Mouse (Mus musculus): ENCODE measurements around the gene Csf2rb2. TPM values are rescaled to one million over a fixed set of nuclear protein-coding genes. Genes with fewer than 3 reads are reported as not detected.
A peak's percentile ranks its signal among the peaks of the same experiment; 100 is the strongest.
"Not testable (repeated sequence)": the region's sequence is repeated elsewhere in the genome, so short reads cannot be mapped to it uniquely, and the experiment has no call there.

Gene Csf2rb2
- polyA plus RNA-seq, 1 experiment from 2014 or later = 0.18 TPM

- Histone ChIP-seq H3K36me3 (ENCODE audit: control insufficient read depth, insufficient read depth, low read length) (no peaks in the 10 kb centered on the region), H3K27ac (replicated peaks in 1 of 2; ENCODE audit: control insufficient read depth in 1 of 2, insufficient read depth in 1 of 2, low read depth in 2 of 2, low read length in 2 of 2) (no peak overlapping the region), H3K9ac (ENCODE audit: low read length) (no peak overlapping the region), H3K27me3 (ENCODE audit: control insufficient read depth, insufficient read depth, low read length) (no peaks in the 10 kb centered on the region), H3K9me3 (ENCODE audit: control insufficient read depth, low read length) (no peaks in the 10 kb centered on the region), H3K4me3 (ENCODE audit: control insufficient read depth in 1 of 2, insufficient read depth in 1 of 2, low read depth in 1 of 2, low read length in 2 of 2) (no peak overlapping the region), H3K4me2 (ENCODE audit: low read length) (no peak overlapping the region), H3K4me1 (ENCODE audit: control insufficient read depth in 2 of 2, insufficient read depth in 2 of 2, low read length in 2 of 2) (no peaks in the 10 kb centered on the region)
- no peak for ATAC-seq (ENCODE audit: insufficient number of reproducible peaks, insufficient read depth, low FRiP score, low read depth)
- WGBS = 85% methylated on average over 10 of the region's 10 CpGs
Observed at GRCm38 (mm10) chr15:78326747-78327146, 21.2 kb upstream of the Csf2rb2 start.

GRCm38 (mm10) chr15:78325671-78326339 is 20.3 kb upstream of the Csf2rb2 start, which contains the start of gene Csf2rb:
Csf2rb (plus strand) TSS chr15:78325752.
- no peak within 1 kb of the TSS for H3K9ac ChIP-seq (ENCODE audit: low read length)
- no peaks in the 10 kb centered on the region for H3K9me3 ChIP-seq (ENCODE audit: control insufficient read depth, low read length)
- WGBS = 59% methylated on average over 11 of the region's 11 CpGs
- no peak within 1 kb of the TSS for H3K4me3 ChIP-seq (ENCODE audit: control insufficient read depth in 1 of 2, insufficient read depth in 1 of 2, low read depth in 1 of 2, low read length in 2 of 2)
- H3K27me3 ChIP-seq (ENCODE audit: control insufficient read depth, insufficient read depth, low read length) = no peaks in the 10 kb centered on the region
- H3K4me1 ChIP-seq (ENCODE audit: control insufficient read depth in 2 of 2, insufficient read depth in 2 of 2, low read length in 2 of 2) = no peaks in the 10 kb centered on the region
- H3K4me2 ChIP-seq (ENCODE audit: low read length) = no peak within 1 kb of the TSS
- no peaks in the 10 kb centered on the region for H3K36me3 ChIP-seq (ENCODE audit: control insufficient read depth, insufficient read depth, low read length)
- ATAC-seq (ENCODE audit: insufficient number of reproducible peaks, insufficient read depth, low FRiP score, low read depth) = no peak
- H3K27ac ChIP-seq (replicated peaks in 1 of 2; ENCODE audit: control insufficient read depth in 1 of 2, insufficient read depth in 1 of 2, low read depth in 2 of 2, low read length in 2 of 2) = no peak within 1 kb of the TSS

- Histone ChIP-seq H3K4me1 (ENCODE audit: control insufficient read depth in 2 of 2, insufficient read depth in 2 of 2, low read length in 2 of 2) (no peaks in the 10 kb centered on the region), H3K9ac (ENCODE audit: low read length) (no peak overlapping the region), H3K27ac (replicated peaks in 1 of 2; ENCODE audit: control insufficient read depth in 1 of 2, insufficient read depth in 1 of 2, low read depth in 2 of 2, low read length in 2 of 2) (no peak overlapping the region), H3K27me3 (ENCODE audit: control insufficient read depth, insufficient read depth, low read length) (no peaks in the 10 kb centered on the region), H3K9me3 (ENCODE audit: control insufficient read depth, low read length) (no peaks in the 10 kb centered on the region), H3K36me3 (ENCODE audit: control insufficient read depth, insufficient read depth, low read length) (no peaks in the 10 kb centered on the region), H3K4me2 (ENCODE audit: low read length) (no peak overlapping the region), H3K4me3 (ENCODE audit: control insufficient read depth in 1 of 2, insufficient read depth in 1 of 2, low read depth in 1 of 2, low read length in 2 of 2) (no peak overlapping the region)
- no peak for ATAC-seq (ENCODE audit: insufficient number of reproducible peaks, insufficient read depth, low FRiP score, low read depth)
- WGBS = 63% methylated on average over 2 of the region's 2 CpGs
Observed at GRCm38 (mm10) chr15:78324294-78324693, 18.8 kb upstream of the Csf2rb2 start.

GRCm38 (mm10) chr15:78323366-78323765 is 17.8 kb upstream of the Csf2rb2 start:
- Histone ChIP-seq H3K9me3 (ENCODE audit: control insufficient read depth, low read length) (no peaks in the 10 kb centered on the region), H3K4me2 (ENCODE audit: low read length) (no peak overlapping the region), H3K27me3 (ENCODE audit: control insufficient read depth, insufficient read depth, low read length) (no peaks in the 10 kb centered on the region), H3K9ac (ENCODE audit: low read length) (no peak overlapping the region), H3K36me3 (ENCODE audit: control insufficient read depth, insufficient read depth, low read length) (no peaks in the 10 kb centered on the region), H3K4me1 (ENCODE audit: control insufficient read depth in 2 of 2, insufficient read depth in 2 of 2, low read length in 2 of 2) (no peaks in the 10 kb centered on the region), H3K27ac (replicated peaks in 1 of 2; ENCODE audit: control insufficient read depth in 1 of 2, insufficient read depth in 1 of 2, low read depth in 2 of 2, low read length in 2 of 2) (no peak overlapping the region), H3K4me3 (ENCODE audit: control insufficient read depth in 1 of 2, insufficient read depth in 1 of 2, low read depth in 1 of 2, low read length in 2 of 2) (no peak overlapping the region)
- no peak for ATAC-seq (ENCODE audit: insufficient number of reproducible peaks, insufficient read depth, low FRiP score, low read depth)
- WGBS = 62% methylated on average over 1 of the region's 1 CpGs

- Histone ChIP-seq H3K27ac (replicated peaks in 1 of 2; ENCODE audit: control insufficient read depth in 1 of 2, insufficient read depth in 1 of 2, low read depth in 2 of 2, low read length in 2 of 2) (no peak overlapping the region), H3K36me3 (ENCODE audit: control insufficient read depth, insufficient read depth, low read length) (no peaks in the 10 kb centered on the region), H3K4me3 (ENCODE audit: control insufficient read depth in 1 of 2, insufficient read depth in 1 of 2, low read depth in 1 of 2, low read length in 2 of 2) (no peak overlapping the region), H3K4me1 (ENCODE audit: control insufficient read depth in 2 of 2, insufficient read depth in 2 of 2, low read length in 2 of 2) (no peaks in the 10 kb centered on the region), H3K9me3 (ENCODE audit: control insufficient read depth, low read length) (no peaks in the 10 kb centered on the region), H3K4me2 (ENCODE audit: low read length) (no peak overlapping the region), H3K9ac (ENCODE audit: low read length) (no peak overlapping the region), H3K27me3 (ENCODE audit: control insufficient read depth, insufficient read depth, low read length) (no peaks in the 10 kb centered on the region)
- peak; percentile 73; the same call in 1 of the 2 replicates for ATAC-seq (ENCODE audit: insufficient number of reproducible peaks, insufficient read depth, low FRiP score, low read depth)
- whole genome bisulfite sequencing = 10% methylated on average over 5 of the region's 5 CpGs
Observed at GRCm38 (mm10) chr15:78320825-78321496, 15.4 kb upstream of the Csf2rb2 start.

GRCm38 (mm10) chr15:78318338-78319171 is 13.0 kb upstream of the Csf2rb2 start:
- ATAC-seq (ENCODE audit: insufficient number of reproducible peaks, insufficient read depth, low FRiP score, low read depth); H3K4me3 ChIP-seq (ENCODE audit: control insufficient read depth in 1 of 2, insufficient read depth in 1 of 2, low read depth in 1 of 2, low read length in 2 of 2); H3K4me1 ChIP-seq (ENCODE audit: control insufficient read depth in 2 of 2, insufficient read depth in 2 of 2, low read length in 2 of 2); H3K27me3 ChIP-seq (ENCODE audit: control insufficient read depth, insufficient read depth, low read length); H3K27ac ChIP-seq (replicated peaks in 1 of 2; ENCODE audit: control insufficient read depth in 1 of 2, insufficient read depth in 1 of 2, low read depth in 2 of 2, low read length in 2 of 2); H3K36me3 ChIP-seq (ENCODE audit: control insufficient read depth, insufficient read depth, low read length); H3K9me3 ChIP-seq (ENCODE audit: control insufficient read depth, low read length); H3K9ac ChIP-seq (ENCODE audit: low read length); H3K4me2 ChIP-seq (ENCODE audit: low read length): not testable (repeated sequence)
- WGBS = 57% methylated on average over 2 of the region's 2 CpGs

- H3K9me3 ChIP-seq (ENCODE audit: control insufficient read depth, low read length); H3K36me3 ChIP-seq (ENCODE audit: control insufficient read depth, insufficient read depth, low read length); H3K4me2 ChIP-seq (ENCODE audit: low read length); H3K4me3 ChIP-seq (ENCODE audit: control insufficient read depth in 1 of 2, insufficient read depth in 1 of 2, low read depth in 1 of 2, low read length in 2 of 2); H3K27ac ChIP-seq (replicated peaks in 1 of 2; ENCODE audit: control insufficient read depth in 1 of 2, insufficient read depth in 1 of 2, low read depth in 2 of 2, low read length in 2 of 2); H3K4me1 ChIP-seq (ENCODE audit: control insufficient read depth in 2 of 2, insufficient read depth in 2 of 2, low read length in 2 of 2); ATAC-seq (ENCODE audit: insufficient number of reproducible peaks, insufficient read depth, low FRiP score, low read depth); H3K27me3 ChIP-seq (ENCODE audit: control insufficient read depth, insufficient read depth, low read length); H3K9ac ChIP-seq (ENCODE audit: low read length): not testable (repeated sequence)
- 74% methylated on average over 5 of the region's 5 CpGs for WGBS
Observed at GRCm38 (mm10) chr15:78313659-78314058, 8.1 kb upstream of the Csf2rb2 start.
